Mouse (Mus musculus) G1E (cell line): Measurements from ENCODE around the gene Slc9a9.

ENCODE experiments used
- CTCF ChIP-seq: IDR thresholded peaks from 2 replicates; pipeline ENCODE4 v1.5.1; 2012; ENCODE audit warnings: low read depth, low read length, inconsistent platforms, mixed read lengths
- POLR2AphosphoS5 ChIP-seq: IDR thresholded peaks from 2 replicates; pipeline ENCODE4 v1.6.1; 2012; ENCODE audit warnings: low read depth, low read length, inconsistent platforms; ENCODE audit not compliant: insufficient replicate concordance
- TAL1 ChIP-seq: conservative IDR thresholded peaks from 2 replicates; pipeline ENCODE4 v1.6.1; 2012; ENCODE audit warnings: low read depth, low read length, inconsistent platforms, mixed read lengths

DNA sequence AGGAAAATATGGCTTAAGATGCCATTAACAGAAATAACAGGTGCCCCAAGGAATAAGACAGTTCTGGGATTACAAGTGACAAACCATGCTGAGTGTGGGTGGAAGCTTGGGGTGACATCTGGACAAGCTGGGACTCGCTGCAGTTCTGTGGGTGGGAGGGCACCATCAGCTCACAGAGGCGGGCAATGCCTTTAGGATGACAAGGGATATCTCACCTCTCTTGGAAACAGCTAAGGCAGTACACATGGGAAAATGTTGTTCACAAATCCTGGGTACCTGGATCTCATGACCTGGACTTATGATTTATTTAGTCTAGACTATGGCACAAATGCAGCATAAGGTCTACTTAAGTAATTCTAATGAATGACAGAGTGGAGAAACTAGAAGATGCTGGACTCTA is 302.3 kb downstream of the Slc9a9 start:
- TF ChIP-seq POLR2AphosphoS5 (no peak), CTCF (no peak), TAL1 (no peak)
